Mouse (Mus musculus) bone marrow, adult 2 months (tissue): ENCODE measurements around the gene Slc3a2.

Source experiments
- CTCF ChIP-seq: fragments of 200-500 bp; IDR thresholded peaks from 2 replicates; pipeline ENCODE4 v1.5.1; 2011; ENCODE audit warnings: low read length, control low read depth; ENCODE audit not compliant: control insufficient read depth, insufficient read depth
- POLR2A ChIP-seq: fragments of 200-500 bp; IDR thresholded peaks from 2 replicates; pipeline ENCODE4 v1.6.1; 2011; ENCODE audit warnings: low read depth, mild to moderate bottlenecking, control low read depth, low read length, borderline replicate concordance; ENCODE audit not compliant: control insufficient read depth

GRCm38 (mm10) chr19:8702458-8702857, 20.7 kb downstream of the Slc3a2 start:
- TF ChIP-seq CTCF (no peak), POLR2A (no peak)
